Mouse (Mus musculus) MEL (cell line): ENCODE measurements around the gene Mpp4.

ENCODE experiments used
- CTCF ChIP-seq, 3 experiments: IDR thresholded peaks in 2 of 3; conservative IDR thresholded peaks in 1 of 3; 2 replicates each; pipeline ENCODE4 v1.5.1; 2011 to 2012; ENCODE audit warnings: low read length in 3 of 3, low read depth in 2 of 3, mild to moderate bottlenecking in 2 of 3, improper control_type of control experiment in 1 of 3, inconsistent platforms in 1 of 3, mixed read lengths in 1 of 3, moderate library complexity in 1 of 3; ENCODE audit not compliant: control insufficient read depth in 1 of 3, insufficient read depth in 1 of 3, poor library complexity in 1 of 3, severe bottlenecking in 1 of 3
- GATA1 ChIP-seq: IDR thresholded peaks from 2 replicates; pipeline ENCODE4 v1.6.1; 2011; ENCODE audit warnings: low read depth, low read length, improper control_type of control experiment

GRCm38 (mm10) chr1:59142809-59143208, 20.4 kb downstream of the Mpp4 start:
- TF ChIP-seq CTCF (IDR thresholded peaks at IDR 0.05 in 2 of 3, conservative IDR thresholded peaks at IDR 0.05 in 1 of 3; ENCODE audit: control insufficient read depth in 1 of 3, insufficient read depth in 1 of 3, low read depth in 2 of 3, low read length in 3 of 3, poor library complexity in 1 of 3, severe bottlenecking in 1 of 3) (peak; percentile 61 to 82 (median 68)), GATA1 (peak; percentile 46; the same call in 1 of the 2 replicates)
